Mouse (Mus musculus): ENCODE results near the gene Fndc8.
"Not testable (repeated sequence)": the region's sequence is repeated elsewhere in the genome, so short reads cannot be mapped to it uniquely, and the experiment has no call there.

The Fndc8 gene

DNA sequence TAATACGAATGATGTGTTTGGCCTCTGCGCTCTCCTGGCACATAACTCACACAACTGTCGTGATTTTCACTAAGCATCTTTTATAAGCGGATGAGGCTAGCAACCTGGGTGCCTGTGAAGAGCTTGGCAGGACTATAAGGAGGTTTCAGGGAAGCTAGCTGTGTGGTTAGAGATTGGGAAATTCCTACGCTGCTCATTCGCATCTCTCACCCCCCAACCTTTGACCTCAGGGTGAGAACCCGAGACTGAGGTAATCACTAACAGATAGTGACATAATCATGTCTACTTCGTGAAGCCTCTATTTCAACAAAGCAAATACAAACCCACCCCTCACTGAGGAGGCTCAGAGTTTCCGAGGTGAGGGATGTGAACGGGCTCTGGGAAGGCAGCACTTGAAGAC lies 28.8 kb downstream of the Fndc8 start:
- no peak for DNase-seq

DNA sequence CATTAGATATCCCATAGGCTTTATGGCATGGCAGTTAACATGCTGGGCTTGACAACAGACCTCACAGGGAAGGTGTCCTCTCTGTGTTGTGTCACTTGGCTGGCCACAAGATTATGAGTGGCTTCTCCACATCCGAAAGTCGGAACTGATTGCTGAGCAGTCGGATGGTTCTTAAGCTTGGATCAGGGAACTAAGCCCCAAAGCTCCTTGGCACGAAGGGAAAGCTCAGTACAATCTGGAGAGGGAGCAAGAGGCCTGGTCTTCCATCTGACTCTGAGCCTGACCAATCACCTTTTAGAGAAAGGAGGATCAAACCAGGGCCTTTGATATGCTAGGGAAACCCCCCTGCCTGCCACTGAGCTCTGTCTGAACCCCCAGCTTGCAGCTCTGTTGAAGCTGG lies 29.8 kb downstream of the Fndc8 start:
- DNase-seq: no peak

DNA sequence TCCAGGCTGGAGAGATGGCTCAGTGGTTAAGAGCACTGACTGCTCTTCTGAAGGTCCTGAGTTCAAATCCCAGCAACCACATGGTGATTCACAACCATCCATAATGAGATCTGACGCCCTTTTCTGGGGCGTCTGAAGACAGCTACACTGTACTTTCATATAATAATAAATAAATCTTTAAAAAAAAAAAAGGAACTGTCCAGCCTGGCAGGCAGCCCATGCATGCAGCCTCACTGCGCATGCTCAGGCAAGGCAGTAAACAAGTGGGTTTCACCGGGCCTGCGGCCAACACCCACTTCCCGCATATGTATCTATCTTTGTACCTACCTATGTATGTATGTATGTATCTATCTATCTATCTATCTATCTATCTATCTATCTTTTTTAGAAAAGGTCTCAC lies 32.0 kb downstream of the Fndc8 start:
- DNase-seq: not testable (repeated sequence)

DNA sequence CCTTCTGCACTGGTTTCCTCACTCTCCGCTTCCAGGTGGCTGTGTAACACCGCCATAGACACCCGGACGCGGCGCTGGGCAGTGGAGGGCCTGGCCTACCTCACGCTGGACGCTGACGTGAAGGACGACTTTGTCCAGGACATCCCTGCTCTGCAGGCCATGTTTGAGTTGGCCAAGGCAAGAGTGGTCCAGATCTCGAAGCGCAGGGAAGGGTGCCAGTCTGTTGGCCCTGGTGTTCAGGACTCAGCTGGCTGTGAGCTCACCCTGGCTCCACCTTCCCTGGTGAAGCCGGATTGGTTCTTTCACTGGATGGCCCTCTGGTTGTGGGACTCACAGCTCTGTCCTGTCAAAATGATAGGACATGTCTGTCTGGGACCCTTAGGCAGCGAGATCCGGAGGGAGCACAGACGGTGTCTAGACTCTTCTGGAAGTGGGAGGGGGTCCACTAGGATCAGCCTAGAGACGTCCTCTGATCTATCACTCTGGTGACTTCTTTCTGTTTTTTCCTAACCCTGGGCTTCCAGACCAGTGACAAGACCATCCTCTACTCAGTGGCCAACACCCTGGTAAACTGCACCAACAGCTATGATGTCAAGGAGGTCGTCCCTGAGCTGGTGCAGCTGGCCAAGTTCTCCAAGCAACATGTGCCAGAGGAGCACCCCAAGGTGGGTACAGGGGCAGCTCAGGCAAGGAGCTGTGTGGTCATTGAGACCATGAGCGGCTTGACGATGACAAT lies 37.1 kb downstream of the Fndc8 start:
- peak; percentile 41 for DNase-seq

DNA sequence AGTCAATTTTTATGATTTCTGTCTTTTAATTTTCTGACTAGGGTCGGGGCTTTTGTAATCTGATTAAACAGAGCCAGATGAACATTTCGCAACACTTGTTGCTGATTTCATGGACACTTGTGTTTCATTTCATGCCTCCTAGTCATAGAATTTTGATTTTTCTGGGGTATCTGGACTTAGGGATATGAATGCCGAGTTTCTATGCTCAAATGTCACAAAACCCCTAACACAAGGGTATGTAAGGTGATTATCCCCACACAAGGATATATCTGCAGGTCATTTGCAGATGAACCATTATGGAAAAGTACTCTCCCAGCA lies 37.7 kb downstream of the Fndc8 start:
- no peak for DNase-seq

DNA sequence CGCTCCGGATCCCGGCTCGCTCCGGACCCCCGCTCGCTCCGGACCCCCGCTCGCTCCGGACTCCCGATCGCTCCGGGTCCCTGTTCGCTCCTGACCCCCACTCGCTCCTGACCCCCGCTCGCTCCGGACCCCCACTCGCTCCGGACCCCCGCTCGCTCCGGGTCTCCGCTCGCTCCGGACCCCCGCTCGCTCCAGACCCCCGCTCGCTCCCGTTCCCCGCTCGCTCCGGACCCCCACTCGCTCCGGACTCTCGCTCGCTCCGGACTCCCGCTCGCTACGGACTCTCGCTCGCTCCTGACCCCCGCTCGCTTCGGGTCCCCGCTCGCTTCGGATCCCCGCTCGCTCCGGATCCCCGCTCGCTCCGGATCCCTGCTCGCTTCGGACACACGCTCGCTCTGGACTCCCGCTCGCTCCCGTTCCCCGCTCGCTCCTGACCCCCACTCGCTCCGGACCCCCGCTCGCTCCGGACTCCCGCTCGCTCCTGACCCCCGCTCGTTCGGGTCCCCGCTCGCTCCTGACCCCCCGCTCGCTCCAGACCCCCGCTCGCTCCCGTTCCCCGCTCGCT lies 38.5 kb downstream of the Fndc8 start:
- DNase-seq: peak; percentile 16 to 28

DNA sequence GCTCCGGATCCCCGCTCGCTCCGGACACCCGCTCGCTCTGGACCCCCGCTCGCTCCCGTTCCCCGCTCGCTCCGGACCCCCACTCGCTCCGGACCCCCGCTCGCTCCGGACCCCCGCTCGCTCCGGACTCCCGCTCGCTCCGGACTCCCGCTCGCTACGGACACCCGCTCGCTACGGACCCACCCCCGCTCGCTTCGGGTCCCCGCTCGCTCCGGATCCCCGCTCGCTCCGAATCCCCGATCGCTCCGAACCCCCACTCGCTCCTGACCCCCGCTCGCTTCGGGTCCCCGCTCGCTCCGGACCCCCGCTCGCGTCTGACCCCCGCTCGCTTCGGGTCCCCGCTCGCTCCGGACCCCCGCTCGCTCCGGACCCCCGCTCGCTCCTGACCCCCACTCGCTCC lies 39.2 kb downstream of the Fndc8 start:
- DNase-seq: peak in 1 of 2 experiments; percentile 11

DNA sequence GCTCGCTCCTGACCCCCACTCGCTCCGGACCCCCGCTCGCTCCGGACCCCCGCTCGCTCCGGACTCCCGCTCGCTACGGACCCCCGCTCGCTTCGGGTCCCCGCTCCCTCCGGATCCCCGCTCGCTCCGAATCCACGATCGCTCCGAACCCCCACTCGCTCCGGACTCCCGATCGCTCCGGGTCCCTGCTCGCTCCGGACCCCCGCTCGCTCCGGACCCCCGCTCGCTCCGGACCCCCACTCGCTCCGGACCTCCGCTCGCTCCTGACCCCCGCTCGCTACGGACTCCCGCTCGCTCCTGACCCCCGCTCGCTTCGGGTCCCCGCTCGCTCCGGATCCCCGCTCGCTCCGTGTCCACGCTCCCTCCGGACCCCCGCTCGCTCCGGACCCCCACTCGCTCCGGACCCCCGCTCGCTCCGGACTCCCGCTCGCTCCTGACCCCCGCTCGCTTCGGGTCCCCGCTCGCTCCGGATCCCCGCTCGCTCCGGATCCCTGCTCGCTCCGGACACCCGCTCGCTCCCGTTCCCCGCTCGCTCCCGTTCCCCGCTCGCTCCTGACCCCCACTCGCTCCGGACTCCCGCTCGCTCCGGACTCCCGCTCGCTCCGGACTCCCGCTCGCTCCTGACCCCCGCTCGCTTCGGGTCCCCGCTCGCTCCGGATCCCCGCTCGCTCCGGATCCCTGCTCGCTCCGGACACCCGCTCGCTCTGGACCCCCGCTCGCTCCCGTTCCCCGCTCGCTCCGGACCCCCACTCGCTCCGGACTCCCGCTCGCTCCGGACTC lies 39.9 kb downstream of the Fndc8 start:
- DNase-seq: not testable (repeated sequence)

DNA sequence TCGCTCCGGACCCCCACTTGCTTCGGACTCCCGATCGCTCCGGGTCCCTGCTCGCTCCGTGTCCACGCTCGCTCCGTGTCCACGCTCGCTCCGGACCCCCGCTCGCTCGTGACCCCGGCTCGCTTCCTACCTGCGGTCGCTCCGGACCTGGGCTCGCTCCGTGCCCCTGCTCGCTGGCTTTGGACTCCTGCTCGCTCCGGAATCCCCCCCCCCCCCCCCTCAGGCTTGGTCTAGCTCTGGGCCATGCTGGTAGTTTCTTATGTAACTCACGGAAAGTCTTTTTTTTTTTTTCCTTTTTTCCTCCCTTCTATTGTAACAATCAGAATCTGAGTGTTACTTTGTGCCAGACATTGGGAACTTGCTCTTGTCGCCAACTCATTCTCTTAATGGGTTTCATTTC lies 41.3 kb downstream of the Fndc8 start:
- DNase-seq: no peak

DNA sequence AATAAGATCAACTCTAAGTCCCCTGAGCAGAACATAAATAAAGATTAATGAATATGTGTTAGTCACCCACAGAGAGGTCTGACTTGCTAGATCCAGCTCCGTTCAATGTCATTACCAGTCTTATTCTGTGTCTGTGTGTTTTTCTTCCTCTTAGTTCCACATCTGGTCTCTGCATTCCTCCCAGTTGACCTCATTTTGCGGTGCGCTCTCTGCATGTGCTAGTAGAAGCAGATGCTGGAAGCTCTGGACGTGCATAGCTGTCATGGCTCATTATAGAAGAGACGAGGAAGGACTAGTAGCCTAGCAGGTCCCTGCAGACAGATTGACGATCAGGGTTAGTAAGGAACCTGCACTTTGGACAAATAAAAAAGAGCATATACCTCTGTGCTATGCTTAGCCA lies 51.4 kb downstream of the Fndc8 start:
- DNase-seq: no peak

DNA sequence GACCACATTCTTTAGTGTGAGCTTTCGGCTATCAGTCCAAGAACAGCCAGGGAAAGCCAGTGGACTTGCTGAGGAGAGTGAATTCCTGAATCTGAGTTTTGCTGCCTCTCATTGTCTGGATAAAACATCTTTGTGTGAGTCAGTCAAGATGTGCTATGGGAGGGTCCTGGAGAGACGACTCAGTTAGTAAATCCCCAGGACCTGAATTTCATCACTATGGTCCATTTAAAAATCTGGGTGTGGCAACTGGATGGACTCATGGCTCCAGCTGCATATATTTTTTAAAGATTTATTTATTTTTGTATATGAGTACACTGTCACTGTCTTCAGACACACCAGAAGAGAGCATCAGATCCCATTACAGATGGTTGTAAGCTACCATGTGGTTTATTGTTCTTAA lies 53.7 kb downstream of the Fndc8 start:
- no peak for DNase-seq

DNA sequence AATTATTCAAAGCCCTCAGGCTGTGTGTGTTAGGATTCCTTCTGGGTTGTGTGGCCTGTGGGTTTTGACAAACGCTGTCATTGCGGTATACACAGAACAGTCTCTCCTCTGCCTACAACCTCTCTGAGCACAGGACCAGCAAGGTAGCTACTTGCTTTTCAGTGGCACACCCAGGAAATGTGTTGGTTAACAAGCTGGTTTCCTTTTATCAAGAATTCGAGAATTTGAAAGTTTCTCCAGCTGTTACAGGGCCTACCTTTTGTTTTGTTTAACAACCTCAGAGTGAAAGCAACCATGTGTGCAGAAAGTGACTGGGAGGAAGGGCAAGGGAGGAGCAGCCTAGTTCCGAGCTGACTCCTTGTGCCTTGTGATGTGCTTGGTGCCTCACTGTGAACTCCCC lies 55.5 kb downstream of the Fndc8 start:
- no peak for DNase-seq

DNA sequence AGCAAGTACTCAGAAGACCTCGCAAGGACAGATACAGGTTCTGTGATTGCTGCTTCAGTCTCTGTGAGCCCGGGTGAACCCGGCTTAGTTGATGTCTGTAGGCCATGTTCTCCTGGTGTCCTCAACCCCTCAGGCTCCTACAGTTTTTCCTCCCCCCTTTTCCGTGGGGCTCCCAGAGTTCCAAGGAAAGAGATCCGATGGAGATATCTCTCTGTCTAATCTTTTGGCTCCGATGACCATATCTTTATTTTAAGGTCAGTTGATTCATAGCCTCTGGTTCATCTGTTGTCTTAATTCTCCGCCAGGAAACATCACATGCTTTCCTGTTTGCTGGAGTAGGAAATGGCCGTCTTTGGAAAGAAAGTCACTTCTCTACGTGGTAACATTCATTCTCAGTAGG lies 57.1 kb downstream of the Fndc8 start:
- DNase-seq: no peak

Measured in cerebellum, postnatal 14 days (tissue).